Mouse (Mus musculus) 416B (cell line): Measurements from ENCODE around the gene Tmpo.

Source experiments
- DNase-seq: peaks from one replicate; pipeline ENCODE4 v3.0.0; 2011; ENCODE audit warnings: low read depth

The Tmpo gene

DNA sequence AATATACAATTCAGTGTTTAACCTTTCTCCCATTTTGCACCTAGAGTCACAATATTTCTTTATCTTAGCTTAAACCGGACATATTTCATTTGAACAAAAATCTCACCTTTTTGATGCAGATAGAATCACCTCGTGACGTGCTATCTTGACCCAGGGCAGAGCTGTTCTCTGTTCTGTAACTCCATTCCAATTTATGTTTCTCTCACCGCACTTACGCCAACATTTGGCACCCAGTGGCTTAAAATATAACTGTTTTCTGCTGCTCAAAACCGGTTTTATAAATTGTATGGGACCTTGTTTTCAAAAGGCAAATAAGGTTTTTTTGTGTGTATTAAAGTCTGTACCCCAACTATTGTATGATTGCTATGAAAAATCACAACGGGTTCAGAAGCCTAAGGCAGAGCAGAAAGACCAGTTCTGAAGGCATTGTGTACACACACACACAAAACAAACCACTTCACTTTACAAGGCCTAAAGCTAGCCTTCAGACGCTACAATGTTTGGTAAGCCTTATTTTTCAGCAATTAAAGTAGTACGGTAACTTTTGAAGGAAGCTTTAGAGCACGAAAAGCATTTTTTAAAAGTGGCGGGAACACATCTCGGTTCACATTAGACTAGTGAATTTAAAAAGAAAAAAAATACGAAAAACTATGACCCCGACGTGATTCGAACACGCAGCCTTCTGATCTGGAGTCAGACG lies at the start of gene Tmpo:
Tmpo (minus strand) TSS at position 555 of the 700 bp plus-strand sequence.
- DNase-seq, result no peak

GRCm38 (mm10) chr10:91230400-91230799 lies 49.3 kb upstream of the Tmpo start:
- no peak for DNase-seq

DNA sequence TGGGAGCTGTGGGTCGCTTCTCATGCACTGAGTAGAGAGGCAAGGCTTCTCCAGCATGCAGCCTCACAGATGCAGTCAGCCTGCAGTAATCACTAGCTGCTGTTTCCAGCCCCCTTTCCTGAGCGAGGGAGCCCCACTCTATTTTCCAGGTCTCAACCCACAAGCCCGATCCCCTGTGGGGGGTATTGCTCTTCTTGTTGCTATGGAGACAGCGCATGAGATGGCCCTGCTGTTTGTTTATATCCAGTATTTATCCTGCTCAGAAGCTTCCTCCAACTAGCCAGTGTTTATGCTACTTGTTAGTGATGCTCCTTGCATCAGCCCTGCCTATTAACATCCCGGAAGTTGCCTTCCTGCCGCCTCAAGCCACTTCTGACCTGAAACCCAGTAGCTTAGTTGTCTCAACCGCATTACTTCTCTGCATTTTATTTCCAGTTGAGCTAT lies 48.4 kb upstream of the Tmpo start:
- DNase-seq, result no peak

DNA sequence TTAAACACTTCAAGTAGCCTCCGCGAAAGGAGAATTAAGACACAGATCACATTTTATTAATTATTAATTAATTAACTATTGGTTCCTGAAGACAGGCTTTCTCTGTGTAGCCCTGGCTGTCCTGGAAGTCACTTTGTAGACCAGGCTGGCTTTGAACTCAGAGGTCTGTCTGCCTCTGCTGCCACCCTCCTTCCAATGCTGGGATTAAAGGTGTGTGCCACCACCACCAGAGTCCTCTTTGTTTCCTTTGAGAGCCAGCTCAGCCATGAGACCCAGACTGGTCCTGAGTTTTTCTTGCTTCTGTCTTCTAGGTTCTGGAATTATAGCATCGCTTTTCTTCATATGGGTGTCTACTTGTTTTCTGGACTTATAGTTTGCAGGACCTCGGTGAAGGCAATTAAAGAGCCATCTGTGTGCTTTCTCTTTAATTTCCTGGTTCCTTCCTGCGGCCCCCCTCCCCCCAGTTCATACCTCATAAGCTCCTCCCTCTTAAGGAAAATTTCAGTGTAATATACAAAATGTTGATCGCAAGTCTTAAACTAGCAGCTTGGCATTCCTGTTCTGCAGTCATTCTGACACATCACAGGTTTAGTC lies 47.9 kb upstream of the Tmpo start:
- no peak for DNase-seq

DNA sequence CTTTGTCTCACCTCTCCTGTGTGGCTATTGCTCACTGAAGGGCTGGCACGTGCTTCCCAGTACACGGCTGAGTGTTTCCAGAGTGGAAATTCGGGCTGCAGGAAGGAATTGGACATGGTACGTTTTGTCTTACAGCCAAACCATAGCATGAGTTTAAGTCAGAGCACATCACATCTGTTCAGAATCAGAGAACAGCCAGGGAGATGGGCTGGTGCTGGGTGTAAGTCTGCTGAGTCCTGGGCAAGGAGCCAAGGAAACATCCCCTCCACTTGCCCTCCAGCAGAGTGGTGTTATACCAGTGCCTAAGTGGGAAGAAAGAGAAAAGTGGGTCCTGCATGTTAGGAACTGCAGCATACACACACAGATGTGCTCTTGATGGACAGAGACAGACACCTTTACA lies 45.9 kb upstream of the Tmpo start:
- no peak for DNase-seq

DNA sequence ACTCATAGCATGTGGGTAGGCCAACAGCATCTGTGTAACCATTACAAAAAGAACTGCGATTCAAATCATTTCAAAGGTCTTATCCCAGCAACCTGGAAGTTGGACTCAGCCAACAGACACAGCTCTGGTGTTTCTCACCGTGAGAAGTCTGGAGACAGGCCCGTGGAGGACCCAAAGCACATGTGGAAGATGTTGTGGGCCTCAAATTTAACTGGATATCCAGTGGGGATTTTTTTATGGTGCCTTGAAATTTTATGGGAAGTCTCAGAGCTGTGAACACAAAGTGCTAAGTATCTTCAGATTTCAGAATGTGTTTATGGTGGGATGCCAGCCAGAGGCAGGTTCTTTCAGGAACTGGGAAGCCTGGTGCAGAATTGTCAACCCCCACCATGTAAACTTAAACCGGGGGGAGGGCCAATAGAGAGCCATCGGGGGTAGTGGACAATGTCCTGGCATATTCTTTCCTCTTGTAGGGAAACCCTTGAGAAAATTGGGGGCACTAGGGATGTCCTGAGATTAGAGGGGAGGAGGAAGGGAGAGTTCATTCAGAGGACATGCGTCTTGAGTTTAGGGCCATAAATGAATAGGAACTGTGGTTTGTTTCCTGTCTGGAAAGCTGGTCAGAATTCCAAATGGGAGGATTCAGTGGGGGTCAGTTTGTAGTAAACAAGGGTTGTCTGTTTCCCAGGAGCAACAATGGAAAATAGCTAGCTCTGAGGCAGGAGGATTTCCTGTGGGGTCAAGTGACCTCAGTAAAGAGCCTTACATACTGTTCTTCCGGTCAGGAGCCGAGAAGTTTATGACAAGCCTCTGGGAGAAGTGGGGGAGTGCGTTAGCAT lies 41.5 kb upstream of the Tmpo start:
- DNase-seq, result no peak

DNA sequence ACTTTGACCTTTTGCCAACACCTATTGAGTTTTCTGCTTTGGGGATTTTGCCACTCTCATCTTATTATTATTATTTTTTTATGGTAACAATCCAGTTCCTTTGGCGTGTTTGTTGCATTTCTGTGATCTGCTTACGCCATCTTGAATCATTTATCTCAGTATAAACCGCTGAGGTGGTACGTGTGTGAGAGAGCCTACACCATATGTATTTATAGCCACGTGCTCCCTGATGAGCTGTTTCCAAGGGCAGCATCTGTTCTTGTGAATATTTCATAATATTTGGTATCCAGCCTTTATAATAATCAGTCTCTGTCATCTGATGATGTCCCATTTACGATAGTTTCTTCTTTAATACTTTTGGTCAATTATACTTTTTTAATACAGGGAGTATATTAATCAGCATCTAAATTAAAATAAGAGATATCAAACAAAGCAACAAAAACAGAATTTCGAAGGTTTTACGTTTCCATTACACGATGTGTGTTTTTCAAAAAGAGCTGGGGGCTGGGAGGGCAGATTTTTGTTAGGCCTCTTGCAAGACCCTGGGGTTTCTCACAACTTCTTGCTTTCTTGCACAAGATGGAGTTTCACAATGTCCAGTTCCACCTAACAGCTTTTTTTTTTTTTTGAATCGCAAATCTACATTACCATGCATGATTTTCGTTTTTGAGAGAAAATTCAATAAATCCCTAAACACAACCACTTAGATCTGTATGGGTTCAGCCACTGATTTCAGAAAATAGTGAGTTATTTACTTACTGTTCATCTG lies 28.0 kb upstream of the Tmpo start:
- peak; percentile 58 for DNase-seq

DNA sequence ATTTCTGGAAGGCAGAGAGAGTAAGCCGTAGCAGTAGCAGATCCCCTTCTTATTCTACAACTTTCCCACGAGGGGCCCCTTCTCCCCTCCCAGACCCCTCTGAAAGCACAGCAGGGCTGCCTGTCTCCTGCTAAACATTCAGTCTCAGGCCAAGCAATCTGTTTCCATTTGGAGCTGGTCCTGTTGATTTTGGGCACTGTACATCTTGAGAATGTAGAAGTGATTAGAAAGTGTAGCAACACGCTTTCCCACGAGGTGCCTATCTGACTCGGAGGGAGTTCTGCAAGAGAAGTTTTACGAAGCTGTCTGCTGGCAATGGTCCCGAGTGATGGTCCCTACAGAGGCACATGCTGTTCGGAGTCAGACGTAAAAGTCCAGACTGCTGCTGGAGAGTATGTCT lies 27.3 kb upstream of the Tmpo start:
- DNase-seq, result no peak

GRCm38 (mm10) chr10:91207275-91207674 lies 26.2 kb upstream of the Tmpo start:
- peak; percentile 54 for DNase-seq

GRCm38 (mm10) chr10:91205632-91206031 lies 24.5 kb upstream of the Tmpo start:
- no peak for DNase-seq

DNA sequence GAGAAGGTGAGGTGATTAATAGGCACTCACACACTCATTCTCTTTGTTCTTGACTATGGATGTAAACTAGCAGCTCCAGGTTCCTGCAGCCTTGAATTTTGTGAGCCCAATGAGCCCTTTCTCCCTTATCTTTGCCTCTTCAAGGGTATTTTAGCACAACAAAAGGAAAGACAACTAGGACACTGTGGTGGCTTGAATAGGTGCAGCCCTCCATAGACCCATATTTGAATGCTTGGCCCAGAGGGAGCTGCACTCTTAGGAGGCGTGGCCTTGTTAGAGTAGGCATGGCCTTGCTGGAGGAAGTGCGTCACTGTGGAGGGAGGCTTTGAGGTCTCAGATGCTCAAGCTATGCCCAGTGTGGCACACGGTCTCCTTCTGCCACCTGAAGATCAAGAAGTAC lies 19.5 kb upstream of the Tmpo start:
- DNase-seq, result no peak

GRCm38 (mm10) chr10:91199238-91199780 lies 18.2 kb upstream of the Tmpo start:
- no peak for DNase-seq

DNA sequence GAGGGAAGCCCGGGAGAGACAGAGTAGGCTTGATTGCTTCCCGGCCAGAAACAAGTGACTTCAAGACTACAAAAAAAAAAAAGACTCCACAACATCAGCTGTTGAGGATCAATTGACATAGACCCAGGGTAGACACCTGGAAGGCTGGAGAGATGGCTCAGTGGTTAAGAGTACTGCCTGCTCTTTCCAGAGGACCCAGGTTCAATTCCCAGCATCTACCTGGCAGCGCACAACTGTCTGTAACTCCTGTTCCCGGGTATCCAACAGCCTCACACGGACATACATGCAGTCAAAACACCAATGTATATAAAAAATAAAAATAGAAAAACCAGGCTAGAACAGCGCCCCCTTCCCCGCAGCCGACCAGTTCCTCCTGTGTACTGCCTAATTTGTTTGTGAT lies 16.6 kb upstream of the Tmpo start:
- no peak for DNase-seq

DNA sequence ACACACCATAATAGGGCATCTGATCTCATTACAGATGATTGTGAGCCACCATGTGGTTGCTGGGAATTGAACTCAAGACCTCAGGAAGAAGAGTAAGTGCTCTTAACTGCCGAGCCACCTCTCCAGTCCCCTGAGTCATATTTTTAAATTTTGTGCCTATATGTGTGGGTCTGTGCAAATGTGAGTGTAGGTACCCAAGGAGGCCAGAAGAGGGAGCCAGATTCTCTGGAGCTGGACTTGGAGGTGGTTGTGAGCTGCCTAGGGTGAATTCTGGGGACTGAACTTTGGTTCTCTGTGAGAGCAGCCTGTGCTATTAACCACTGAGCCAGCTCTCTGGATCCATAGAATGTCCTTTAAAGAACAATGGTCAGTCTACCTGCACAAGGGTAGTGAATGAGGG lies 15.7 kb upstream of the Tmpo start:
- DNase-seq, result no peak

DNA sequence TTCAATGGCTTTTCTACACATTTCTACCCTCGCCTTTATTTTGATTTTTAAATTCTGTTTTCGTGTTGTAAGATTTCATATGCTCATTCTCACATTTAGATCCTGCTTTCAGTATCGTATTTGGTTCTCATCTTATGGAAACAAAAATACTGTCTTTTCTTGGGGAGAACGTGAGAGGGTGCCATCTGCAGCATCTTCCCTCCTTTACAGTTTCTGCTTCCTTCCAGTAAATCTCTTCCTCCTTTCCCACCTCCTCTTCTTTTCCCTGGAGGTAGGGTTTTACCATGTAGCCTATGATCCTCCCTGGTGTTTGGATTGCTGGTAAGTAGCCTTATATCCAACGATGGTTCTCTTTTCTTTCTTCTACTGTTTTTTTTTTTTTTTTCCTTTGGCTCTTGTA lies 14.6 kb upstream of the Tmpo start:
- no peak for DNase-seq

DNA sequence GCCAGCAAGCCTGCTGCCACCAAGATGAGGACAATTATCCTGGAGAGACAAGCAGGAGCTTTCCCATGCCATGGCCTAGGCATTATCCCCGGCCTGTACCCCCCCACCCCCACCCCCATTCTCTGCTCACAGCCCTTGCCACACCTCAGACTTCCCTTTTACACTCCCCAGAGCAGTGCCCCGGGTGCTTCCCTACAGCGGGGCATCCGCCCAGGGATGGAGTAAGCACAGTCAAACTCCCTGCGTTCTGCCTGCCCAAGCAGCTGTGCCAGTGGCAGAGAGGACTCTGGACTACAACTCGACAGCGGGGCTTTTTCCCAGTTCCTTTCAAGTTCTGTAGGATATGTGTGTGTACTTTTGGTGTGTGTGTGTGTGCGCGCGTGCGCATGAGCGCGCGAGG lies 14.0 kb upstream of the Tmpo start:
- DNase-seq, result no peak

DNA sequence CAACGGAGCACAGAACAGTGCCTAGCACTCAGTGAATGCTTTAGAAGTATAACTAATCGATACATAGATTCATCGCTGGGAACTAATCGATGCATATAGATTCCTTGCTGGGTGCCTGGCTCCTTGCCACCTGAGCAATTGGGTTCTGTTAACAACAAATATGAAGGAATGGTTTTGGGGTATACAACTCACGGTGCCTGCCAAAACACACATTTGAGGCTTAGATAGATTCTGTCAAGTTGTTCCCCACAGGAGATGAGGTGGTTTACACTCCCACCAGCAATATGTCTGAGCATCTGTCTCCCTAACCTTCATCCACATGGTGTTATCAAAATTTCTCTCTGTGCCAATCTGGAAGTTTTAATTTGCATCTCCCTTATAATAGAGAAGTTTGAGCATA lies 10.7 kb upstream of the Tmpo start:
- DNase-seq, result no peak

DNA sequence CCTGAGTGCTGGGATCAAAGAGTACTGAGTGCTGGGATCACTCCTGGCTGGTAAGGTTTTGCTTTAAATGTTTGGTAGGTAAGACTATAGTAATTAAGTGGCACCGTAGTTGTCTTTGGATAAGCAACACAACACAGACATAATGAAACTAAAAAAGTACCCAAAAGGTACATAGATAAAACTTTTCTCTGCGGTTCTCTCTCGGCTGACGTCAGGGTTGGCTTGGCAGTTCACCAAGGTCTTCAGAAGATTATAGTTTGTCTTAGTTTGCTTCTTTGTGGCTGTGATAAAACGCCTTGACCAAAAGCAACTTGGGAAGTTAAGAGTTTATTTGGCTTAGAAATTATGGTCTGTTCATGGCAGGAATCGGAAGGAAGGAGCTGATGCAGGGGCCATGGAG lies 8.4 kb upstream of the Tmpo start:
- DNase-seq, result no peak

- DNase-seq, result no peak
These were observed 7.7 kb upstream of the Tmpo start for GRCm38 (mm10) chr10:91188684-91189287.

DNA sequence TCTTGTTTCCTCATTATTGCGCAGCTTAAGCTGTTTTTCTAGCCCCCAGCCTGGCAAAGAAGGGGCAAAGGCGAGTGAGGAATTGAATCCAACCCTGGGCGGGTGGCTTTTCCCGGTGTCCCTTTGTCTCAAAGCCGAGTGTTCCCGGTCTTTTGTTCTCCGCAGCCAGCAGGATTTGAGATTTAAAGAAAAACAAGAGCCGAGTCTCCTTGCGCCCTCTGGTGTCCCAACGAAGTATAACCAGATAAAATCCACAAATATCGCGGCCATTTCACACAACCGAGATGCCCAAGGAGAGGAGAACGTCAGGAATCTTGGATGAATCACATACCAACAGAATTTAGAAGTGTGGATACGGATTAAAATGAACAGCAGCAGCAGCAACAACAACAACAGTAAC lies 6.8 kb upstream of the Tmpo start:
- DNase-seq, result peak; percentile 87

DNA sequence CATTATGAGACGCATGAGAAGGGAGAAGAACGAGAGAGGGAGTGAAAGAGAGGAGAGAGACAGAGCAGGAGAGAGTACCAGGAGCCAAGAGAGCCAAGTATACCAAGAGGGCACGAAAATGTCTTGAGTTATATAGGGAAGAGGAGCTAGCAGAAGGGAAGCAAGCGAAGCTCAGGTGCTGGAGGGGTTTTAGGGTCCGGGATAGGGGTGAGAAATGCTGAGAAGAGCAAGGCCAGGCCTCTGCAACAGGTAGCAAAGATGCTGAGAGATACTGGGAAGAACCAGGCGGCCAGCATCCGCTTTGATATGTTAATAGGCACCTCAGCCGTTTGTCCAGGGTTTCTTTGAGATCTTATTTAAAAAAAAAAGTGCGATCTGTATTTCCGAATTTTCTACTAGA lies 6.2 kb upstream of the Tmpo start:
- DNase-seq, result no peak

DNA sequence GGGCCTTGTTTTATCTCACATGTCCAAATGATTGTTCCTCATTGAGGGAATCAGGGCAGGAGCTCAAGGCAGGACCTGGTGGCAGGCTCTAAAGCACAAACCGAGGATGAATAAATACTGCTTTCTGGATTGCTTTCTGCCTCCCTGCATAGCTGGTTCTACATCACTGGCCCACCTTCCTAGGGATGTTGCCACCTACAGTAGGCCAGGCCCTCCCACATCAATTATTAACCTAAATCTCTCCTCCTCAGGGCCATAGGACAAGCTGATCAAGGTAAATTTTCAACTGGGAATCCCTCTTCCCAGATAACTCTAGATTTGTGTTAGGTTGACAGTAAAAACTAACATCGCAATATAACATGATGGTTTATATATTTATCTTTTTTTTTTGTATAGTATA lies 4.6 kb upstream of the Tmpo start:
- no peak for DNase-seq
